In the genomic region with DNA sequence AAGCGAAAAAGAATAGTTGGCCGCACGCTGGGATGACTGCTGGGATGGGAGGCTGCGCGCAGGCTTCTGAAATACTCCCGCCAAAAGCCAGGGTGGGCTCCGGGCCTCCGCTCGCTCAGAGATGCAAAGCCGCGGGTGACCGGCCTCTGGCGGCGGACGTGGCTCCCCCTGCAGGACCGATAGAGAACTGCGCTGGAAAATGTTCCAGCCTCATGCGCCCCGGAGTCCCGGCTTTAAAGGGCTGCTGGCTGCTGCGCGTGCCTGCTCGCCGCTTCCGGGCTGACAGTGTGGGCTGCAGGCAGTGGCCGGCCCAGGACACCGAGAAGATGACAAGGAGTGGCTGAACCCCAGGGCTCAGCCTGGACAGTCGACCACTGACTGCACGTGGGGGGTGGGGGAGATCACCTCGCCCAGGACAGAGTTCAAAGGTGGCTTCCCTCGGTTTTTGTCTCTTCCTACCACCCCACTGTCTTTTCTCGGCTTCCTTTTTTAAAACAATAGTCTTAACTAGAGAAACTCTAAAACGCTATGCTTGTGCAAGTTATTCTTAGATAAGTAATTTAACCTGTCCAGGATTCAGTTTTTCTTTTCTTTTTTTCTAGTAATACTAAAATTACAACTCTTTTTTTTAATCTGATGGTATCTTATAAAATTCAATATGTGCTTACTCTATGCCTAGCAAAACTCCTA, we compare ENCODE assay signal across 8 mouse cellular contexts. TPM values are rescaled to one million over a fixed set of nuclear protein-coding genes. Genes with fewer than 3 reads are reported as not detected.
DNase-seq lines count a peak whose midpoint lies in the region; ATAC-seq and TF ChIP-seq lines count a peak whose summit lies in the region.

No protein-coding gene starts in this region.

- DNase-seq in CH12.LX (ENCODE audit: extremely low read depth): peak; percentile 85
- DNase-seq in c-Kit-positive CD71-negative TER-119-negative erythroid progenitor cells, embryonic 14.5 days (ENCODE audit: low read depth): peak; percentile 71
- peak; percentile 89 for DNase-seq in forebrain, embryonic 10.5 days (ENCODE audit: extremely low spot score, low spot score)
- DNase-seq in kidney, postnatal 25 days: peak; percentile 85 to 88
- DNase-seq in liver, embryonic 13.5 days: peak; percentile 81
- peak; percentile 75 to 82 for DNase-seq in natural killer cell, adult 2 months (ENCODE audit: low spot score in 2 of 2)

- H3K27me3 ChIP-seq in CH12.LX (replicated peaks): peaks cover 38% of the 10 kb centered on the region
- H3K27me3 ChIP-seq in forebrain, embryonic 10.5 days (ENCODE audit: poor library complexity, severe bottlenecking): peaks cover 77% of the 10 kb centered on the region
- H3K27me3 ChIP-seq in heart, embryonic 15.5 days: peaks cover 25% of the 10 kb centered on the region
- H3K27me3 ChIP-seq in liver, embryonic 13.5 days: peaks cover 46% of the 10 kb centered on the region
- H3K27me3 ChIP-seq in stomach, embryonic 14.5 days (ENCODE audit: control insufficient read depth, insufficient read depth, low read length): peaks cover 13% of the 10 kb centered on the region; the same call in 1 of the 2 replicates

- H3K9ac ChIP-seq in CH12.LX (ENCODE audit: insufficient read depth, low read depth): peak overlapping the region; percentile 34
- H3K9ac ChIP-seq in heart, embryonic 15.5 days: peak overlapping the region; percentile 55
- H3K9ac ChIP-seq in liver, embryonic 13.5 days: peak overlapping the region; percentile 67
- no peak overlapping the region for H3K9ac ChIP-seq in stomach, embryonic 14.5 days (replicated peaks; ENCODE audit: low read depth, low read length)

- peak; percentile 34 to 90; a peak in 3 of 4 replicates for TF ChIP-seq CTCF in CH12.LX (conservative IDR thresholded peaks at IDR 0.05 in 1 of 2, IDR thresholded peaks at IDR 0.05 in 1 of 2; ENCODE audit: low read depth in 2 of 2, low read length in 2 of 2)

- in situ Hi-C loops in CH12.LX (cut with MboI; ENCODE audit: low pct_ligation_motif_present, low pct_unique_long_range_greater_than_20kb, low sequenced_read_pairs): loop anchor here (10.0 kb wide), 2 partner anchors 78 to 208 kb away; partner anchors contain the start of gene Ccdc9b

- WGBS in forebrain, embryonic 10.5 days: 1% methylated on average over 33 of the region's 33 CpGs
- 2% methylated on average over 33 of the region's 33 CpGs for WGBS in heart, embryonic 15.5 days
- WGBS in liver, embryonic 13.5 days (ENCODE audit: insufficient replicate concordance): 1% methylated on average over 33 of the region's 33 CpGs
- WGBS in stomach, embryonic 14.5 days: 2% methylated on average over 33 of the region's 33 CpGs

- peak overlapping the region; percentile 36 to 48 (median 36) for H3K4me3 ChIP-seq in CH12.LX (replicated peaks in 1 of 3; ENCODE audit: low read depth in 2 of 3, low read length in 2 of 3, poor library complexity in 1 of 3)
- peak overlapping the region; percentile 51 for H3K4me3 ChIP-seq in forebrain, embryonic 10.5 days
- H3K4me3 ChIP-seq in heart, embryonic 15.5 days: peak overlapping the region; percentile 48
- peak overlapping the region; percentile 47 for H3K4me3 ChIP-seq in liver, embryonic 13.5 days (replicated peaks)
- peak overlapping the region; percentile 22; the same call in 1 of the 2 replicates for H3K4me3 ChIP-seq in stomach, embryonic 14.5 days (ENCODE audit: low read depth, low read length)

- no peaks in the 10 kb centered on the region for H3K9me3 ChIP-seq in CH12.LX (replicated peaks; ENCODE audit: low read length)
- no peaks in the 10 kb centered on the region for H3K9me3 ChIP-seq in forebrain, embryonic 10.5 days
- H3K9me3 ChIP-seq in heart, embryonic 15.5 days (replicated peaks): no peaks in the 10 kb centered on the region
- H3K9me3 ChIP-seq in liver, embryonic 13.5 days (replicated peaks): no peaks in the 10 kb centered on the region
- H3K9me3 ChIP-seq in stomach, embryonic 14.5 days (ENCODE audit: control insufficient read depth, low read depth, low read length): no peaks in the 10 kb centered on the region

- peak; percentile 80 for TF ChIP-seq POLR2A in CH12.LX (IDR thresholded peaks at IDR 0.05; ENCODE audit: low read depth, low read length)

- no peak overlapping the region for H3K27ac ChIP-seq in CH12.LX (ENCODE audit: insufficient read depth, low read depth)
- H3K27ac ChIP-seq in forebrain, embryonic 10.5 days: peak overlapping the region; percentile 67
- H3K27ac ChIP-seq in heart, embryonic 15.5 days: no peak overlapping the region
- no peak overlapping the region for H3K27ac ChIP-seq in liver, embryonic 13.5 days
- H3K27ac ChIP-seq in stomach, embryonic 14.5 days (ENCODE audit: low read length): no peak overlapping the region

- no peaks in the 10 kb centered on the region for H3K36me3 ChIP-seq in CH12.LX (replicated peaks in 1 of 2; ENCODE audit: control insufficient read depth in 1 of 2, insufficient read depth in 1 of 2, low read length in 1 of 2)
- H3K36me3 ChIP-seq in forebrain, embryonic 10.5 days (replicated peaks): no peaks in the 10 kb centered on the region
- no peaks in the 10 kb centered on the region for H3K36me3 ChIP-seq in heart, embryonic 15.5 days
- H3K36me3 ChIP-seq in liver, embryonic 13.5 days: no peaks in the 10 kb centered on the region
- H3K36me3 ChIP-seq in stomach, embryonic 14.5 days (ENCODE audit: control insufficient read depth, insufficient read depth, low read length): no peaks in the 10 kb centered on the region

- dilution Hi-C loops in CH12.LX (cut with MboI; ENCODE audit: extremely low pct_ligation_motif_present, extremely low pct_unique_long_range_greater_than_20kb, low sequenced_read_pairs): no loop called here

- peak; percentile 63 for ATAC-seq in heart, embryonic 15.5 days (replicated peaks; ENCODE audit: insufficient number of reproducible peaks, insufficient read depth, low FRiP score, low read depth)
- peak; percentile 73 for ATAC-seq in liver, embryonic 13.5 days (ENCODE audit: low read depth)
- peak; percentile 76 for ATAC-seq in stomach, embryonic 14.5 days (ENCODE audit: insufficient number of reproducible peaks, insufficient read depth, low FRiP score, low read depth)

- TF ChIP-seq RAD21 in CH12.LX (IDR thresholded peaks at IDR 0.05; ENCODE audit: low read depth, low read length): peak; percentile 71

- H3K4me2 ChIP-seq in CH12.LX (ENCODE audit: insufficient read depth, low read depth, poor library complexity, severe bottlenecking): peak overlapping the region; percentile 39
- H3K4me2 ChIP-seq in heart, embryonic 15.5 days: peak overlapping the region; percentile 86
- peak overlapping the region; percentile 69 for H3K4me2 ChIP-seq in liver, embryonic 13.5 days
- peak overlapping the region; percentile 57 for H3K4me2 ChIP-seq in stomach, embryonic 14.5 days (replicated peaks; ENCODE audit: low read depth, low read length)

- TF ChIP-seq EP300 in CH12.LX (IDR thresholded peaks at IDR 0.05; ENCODE audit: low read length): no peak

- H3K4me1 ChIP-seq in CH12.LX (ENCODE audit: control insufficient read depth in 1 of 2, insufficient read depth in 2 of 2): peaks cover 20 to 54% of the 10 kb centered on the region in 2 experiments
- peaks cover 26% of the 10 kb centered on the region for H3K4me1 ChIP-seq in forebrain, embryonic 10.5 days
- H3K4me1 ChIP-seq in heart, embryonic 15.5 days (replicated peaks): peaks cover 21% of the 10 kb centered on the region
- H3K4me1 ChIP-seq in liver, embryonic 13.5 days (replicated peaks): peaks cover 51% of the 10 kb centered on the region
- H3K4me1 ChIP-seq in stomach, embryonic 14.5 days (ENCODE audit: control insufficient read depth, insufficient read depth, low read length): 0 out of 2 replicates have a peak, but pooled peaks cover 15% of the 10 kb centered on the region

- no peaks in the 10 kb centered on the region for H3K79me2 ChIP-seq in CH12.LX (replicated peaks; ENCODE audit: control insufficient read depth, extremely low read depth, insufficient read depth, poor library complexity, severe bottlenecking)

TF ChIP-seq in CH12.LX, 34 proteins besides CTCF, POLR2A, EP300 and RAD21 (continues in another document):
- TF ChIP-seq ZC3H11A (IDR thresholded peaks at IDR 0.05; ENCODE audit: low read depth, low read length) (no peak; the same call in 1 of the 2 replicates), E2F4 (IDR thresholded peaks at IDR 0.05; ENCODE audit: insufficient replicate concordance, low read depth, low read length) (no peak; the same call in 1 of the 2 replicates), ELF1 (IDR thresholded peaks at IDR 0.05; ENCODE audit: low read depth, low read length) (peak; percentile 89), SIN3A (IDR thresholded peaks at IDR 0.05; ENCODE audit: low read length) (no peak; the same call in 1 of the 2 replicates), HCFC1 (IDR thresholded peaks at IDR 0.05; ENCODE audit: low read depth, low read length) (no peak; the same call in 1 of the 2 replicates), SMC3 (IDR thresholded peaks at IDR 0.05; ENCODE audit: low read depth, low read length) (peak; percentile 88), KAT2A (IDR thresholded peaks at IDR 0.05; ENCODE audit: insufficient replicate concordance, low read length) (no peak), UBTF (IDR thresholded peaks at IDR 0.05; ENCODE audit: low read depth, low read length) (peak; percentile 78; the same call in 1 of the 2 replicates), MEF2A (IDR thresholded peaks at IDR 0.05; ENCODE audit: borderline replicate concordance, low read depth, low read length) (0 out of 2 replicates have a peak, but pooled peaks have one; percentile 48), RCOR1 (conservative IDR thresholded peaks at IDR 0.05; ENCODE audit: low read depth, low read length) (no peak), JUND (conservative IDR thresholded peaks at IDR 0.05; ENCODE audit: low read depth, low read length) (no peak)

RNA-seq across cellular contexts. Expression of gene Chst14, which starts 46.5 kb away (rescaled TPM):
- total RNA-seq in CH12.LX (2012; rRNA removed): 4.4 and 5.1 TPM in 2 replicates
- 3.1 and 4.7 TPM in 2 replicates for total RNA-seq in CH12.LX (2014; rRNA removed)
- polyA plus RNA-seq in CH12.LX (2012; ENCODE audit: insufficient read length, low read depth): 6.7 and 8.4 TPM in 2 replicates
- 13.8 and 14.5 TPM in 2 replicates for polyA plus RNA-seq in forebrain, embryonic 10.5 days (2016; fragmentation: Nextera tagmentation; extraction: Ambion mirVana)
- 16.5 and 20.5 TPM in 2 replicates for polyA plus RNA-seq in heart, embryonic 15.5 days (2015; fragmentation: Nextera tagmentation; extraction: Ambion mirVana)
- 5.2 and 5.4 TPM in 2 replicates for polyA plus RNA-seq in liver, embryonic 13.5 days (2015; fragmentation: Nextera tagmentation; extraction: Ambion mirVana)
- polyA plus RNA-seq in stomach, embryonic 14.5 days (2014; fragmentation: Nextera tagmentation; extraction: Ambion mirVana): 37.5 and 38.0 TPM in 2 replicates

RNA-seq across cellular contexts. Expression of gene Ccdc32, which starts 56.4 kb away (rescaled TPM):
- total RNA-seq in CH12.LX (2012; rRNA removed) (11.7 and 13.9 TPM in 2 replicates), CH12.LX (2014; rRNA removed) (17.6 and 18.3 TPM in 2 replicates)
- 11.5 and 11.8 TPM in 2 replicates for polyA plus RNA-seq in CH12.LX (2012; ENCODE audit: insufficient read length, low read depth)
- 20.5 and 21.0 TPM in 2 replicates for polyA plus RNA-seq in forebrain, embryonic 10.5 days (2016; fragmentation: Nextera tagmentation; extraction: Ambion mirVana)
- polyA plus RNA-seq in heart, embryonic 15.5 days (2015; fragmentation: Nextera tagmentation; extraction: Ambion mirVana): 16.8 and 17.7 TPM in 2 replicates
- polyA plus RNA-seq in liver, embryonic 13.5 days (2015; fragmentation: Nextera tagmentation; extraction: Ambion mirVana): 16.0 and 19.3 TPM in 2 replicates
- 22.4 and 23.5 TPM in 2 replicates for polyA plus RNA-seq in stomach, embryonic 14.5 days (2014; fragmentation: Nextera tagmentation; extraction: Ambion mirVana)
